Mouse (Mus musculus): Measurements from ENCODE around the gene Olfr1441.

Olfr1441 gene

DNA sequence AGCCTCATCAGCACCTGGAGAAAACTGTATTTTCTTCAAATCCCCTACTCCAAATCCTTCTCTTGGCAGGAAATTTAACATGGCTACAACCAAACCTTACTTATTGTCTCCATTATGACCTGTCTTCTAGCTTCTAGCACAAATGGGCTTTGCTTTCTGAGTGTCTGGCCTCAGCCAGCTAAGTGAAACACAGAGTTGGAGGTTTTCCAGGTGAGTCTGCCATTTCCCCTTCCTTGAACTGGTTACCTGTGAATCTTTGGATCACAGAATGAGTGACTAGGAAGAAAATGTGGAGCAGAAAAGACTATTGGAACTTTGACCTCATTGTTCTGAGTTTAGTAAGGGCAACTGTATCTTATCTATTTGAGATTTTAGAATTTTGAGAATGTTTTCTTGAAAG, at the start of gene Olfr1441:
TSS of gene Olfr1441 (plus strand) at position 73 of the 400 bp plus-strand sequence.
- no peak for DNase-seq

GRCm38 (mm10) chr19:12373004-12373403, 44.2 kb upstream of the Olfr1441 start:
- no peak for DNase-seq

GRCm38 (mm10) chr19:12374465-12375025, 42.7 kb upstream of the Olfr1441 start:
- DNase-seq = no peak

DNA sequence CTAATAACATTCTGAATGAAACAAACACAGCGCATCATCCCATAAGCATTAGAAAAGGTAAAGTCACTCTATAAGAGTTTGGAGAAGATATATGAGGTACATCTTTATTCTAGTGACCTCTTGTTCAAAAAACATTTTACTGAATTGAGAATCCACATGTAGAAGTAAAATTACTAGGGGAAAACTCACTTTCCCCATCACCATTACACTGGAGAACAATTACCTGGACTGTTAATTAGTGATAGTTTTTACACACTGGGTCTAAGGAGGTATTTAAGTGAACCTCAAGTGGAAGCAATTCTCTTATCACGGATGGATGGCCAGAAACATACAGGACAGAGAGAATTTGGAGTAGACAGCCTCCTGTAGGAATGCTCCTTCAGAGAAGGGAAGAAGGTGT, 30.3 kb upstream of the Olfr1441 start, which contains the start of gene Olfr1440:
TSS of gene Olfr1440 (plus strand) at position 301 of the 400 bp plus-strand sequence.
- no peak for DNase-seq

DNA sequence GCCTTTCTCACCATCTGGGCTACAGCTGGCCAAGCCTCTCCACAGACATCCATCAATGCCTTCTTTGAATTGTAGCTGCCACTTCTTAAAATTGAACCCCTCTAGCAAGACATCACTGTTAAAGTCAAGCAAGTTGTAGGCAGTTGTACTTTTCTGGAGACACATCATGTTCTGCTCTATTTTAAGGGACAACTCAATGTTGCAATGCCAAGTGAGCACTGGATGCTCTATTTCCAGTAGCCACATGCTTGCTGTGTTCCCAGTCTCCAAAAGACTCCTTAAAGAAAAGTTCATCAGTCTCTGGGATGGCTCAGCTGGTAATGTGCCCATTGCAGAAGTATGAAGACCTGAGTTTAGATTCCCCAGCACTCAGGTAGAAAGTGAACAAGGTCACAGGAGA, 3.5 kb upstream of the Olfr1441 start:
- DNase-seq = no peak

DNA sequence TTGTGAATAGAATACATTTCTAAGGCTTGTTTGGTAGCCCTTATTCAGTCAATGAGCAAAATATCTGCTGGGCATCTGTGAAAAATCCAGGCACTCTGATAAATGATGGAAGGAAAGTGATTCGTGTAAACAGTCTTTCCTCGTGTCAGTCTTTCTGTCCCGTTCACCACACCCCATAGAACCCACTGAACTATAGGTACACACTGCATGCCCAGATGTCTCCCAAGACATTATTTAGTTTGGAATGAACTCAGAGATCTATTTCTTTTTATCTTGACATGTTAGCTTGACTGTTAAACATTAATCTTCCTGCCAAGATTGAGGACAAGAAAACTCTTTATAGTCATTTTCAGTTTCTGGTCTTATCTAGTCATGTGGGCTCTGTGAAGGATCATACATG, 1.1 kb downstream of the Olfr1441 start:
- no peak for DNase-seq

- DNase-seq = no peak
These were observed 3.3 kb downstream of the Olfr1441 start for GRCm38 (mm10) chr19:12420555-12420954.

DNA sequence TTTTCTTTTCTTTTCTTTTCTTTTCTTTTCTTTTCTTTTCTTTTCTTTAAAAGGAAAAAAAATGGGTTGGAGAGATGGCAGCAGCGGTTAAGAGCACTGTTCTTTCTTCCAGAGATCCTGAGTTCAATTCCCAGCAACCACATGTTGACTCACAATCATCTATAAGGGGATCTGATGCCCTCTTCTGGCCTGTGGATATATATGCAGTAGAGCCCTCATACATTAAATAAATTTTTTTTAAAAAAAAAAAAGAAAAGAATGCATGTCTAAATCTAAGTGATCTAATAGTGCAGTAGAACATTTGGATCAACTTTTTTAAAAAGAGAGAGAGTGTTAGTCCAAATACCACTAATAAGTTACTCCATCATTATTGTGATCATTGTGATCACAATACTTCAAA, 4.4 kb downstream of the Olfr1441 start:
- no peak for DNase-seq

GRCm38 (mm10) chr19:12427101-12427500, 9.9 kb downstream of the Olfr1441 start:
- no peak for DNase-seq

- DNase-seq = no peak
These were observed 10.4 kb downstream of the Olfr1441 start, which contains the start of gene Pfpl for GRCm38 (mm10) chr19:12427605-12428004. TSS of gene Pfpl (plus strand) at chr19:12427905.

DNA sequence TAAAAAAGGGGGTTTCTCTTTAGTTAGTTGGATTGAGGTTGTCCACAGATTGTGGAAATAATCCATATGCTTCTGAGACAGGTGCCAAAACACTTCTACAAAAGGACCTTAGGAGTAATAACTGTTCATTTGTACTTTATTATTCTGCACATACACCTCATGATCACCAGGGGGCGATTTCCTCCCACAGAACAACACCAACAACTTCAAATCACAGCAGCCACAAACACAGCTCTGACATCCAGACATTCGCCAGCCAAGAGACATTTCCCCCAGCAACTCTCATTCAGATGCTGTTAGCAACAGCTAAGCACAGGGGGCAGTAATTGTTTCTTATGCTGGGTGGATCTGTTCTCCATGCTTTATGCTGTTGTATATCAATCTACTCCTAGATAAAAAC, 15.8 kb downstream of the Olfr1441 start:
- peak; percentile 78 for DNase-seq

DNA sequence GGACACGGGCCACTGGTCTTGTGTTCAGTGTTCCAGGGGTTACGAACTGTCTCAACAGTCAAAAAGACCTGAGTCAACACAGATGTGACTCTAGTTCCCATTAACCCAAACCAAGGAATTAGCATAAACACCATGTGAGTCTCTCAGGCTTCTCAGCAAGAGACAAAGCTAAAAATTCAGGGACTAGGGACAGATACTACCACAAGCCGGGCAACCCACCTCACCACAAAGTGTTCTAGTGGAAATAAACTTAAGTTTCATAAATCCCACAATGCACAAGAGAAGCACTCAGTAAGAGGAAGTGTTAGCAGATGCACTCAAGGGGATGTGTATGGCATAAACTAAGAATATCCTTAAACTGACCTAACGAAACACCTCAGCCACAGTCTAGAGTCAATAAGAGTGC, 17.8 kb downstream of the Olfr1441 start:
- no peak for DNase-seq

DNA sequence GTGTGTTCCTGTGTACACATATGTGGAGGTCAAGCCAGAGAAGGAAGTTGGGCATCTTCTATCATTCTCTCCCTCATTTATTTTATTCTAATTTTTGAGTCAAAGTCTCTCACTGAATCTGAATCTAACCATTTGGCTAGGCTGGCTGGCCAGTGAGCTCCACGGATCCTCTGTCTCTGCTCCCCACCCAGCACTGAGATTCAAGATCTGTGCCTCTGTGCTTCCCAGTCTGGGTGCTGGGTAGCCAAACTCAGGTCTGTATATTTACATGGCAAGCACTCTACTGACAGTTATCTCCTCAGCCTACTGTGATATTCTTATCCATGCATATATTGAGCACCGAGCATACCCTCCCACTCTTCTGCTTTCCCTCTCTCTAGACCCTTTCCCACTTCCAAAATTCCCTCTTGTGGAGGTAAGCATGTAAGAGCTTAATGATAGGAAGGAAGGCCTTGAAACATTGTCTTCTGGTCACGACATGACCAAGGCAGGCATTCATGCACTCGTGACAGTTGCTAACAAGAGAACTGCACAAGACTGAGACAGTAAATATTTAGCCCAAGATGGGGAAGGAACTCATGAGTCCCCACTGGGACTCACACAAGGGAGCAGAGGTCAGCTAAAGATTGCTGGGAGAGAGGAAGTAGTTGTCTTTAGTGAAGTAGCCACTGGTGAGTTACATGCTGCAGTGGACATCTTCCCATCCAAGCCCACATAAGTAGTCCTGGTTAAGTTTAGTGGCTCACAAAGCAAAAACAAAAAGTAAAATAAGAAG, 18.7 kb downstream of the Olfr1441 start:
- DNase-seq = no peak

DNA sequence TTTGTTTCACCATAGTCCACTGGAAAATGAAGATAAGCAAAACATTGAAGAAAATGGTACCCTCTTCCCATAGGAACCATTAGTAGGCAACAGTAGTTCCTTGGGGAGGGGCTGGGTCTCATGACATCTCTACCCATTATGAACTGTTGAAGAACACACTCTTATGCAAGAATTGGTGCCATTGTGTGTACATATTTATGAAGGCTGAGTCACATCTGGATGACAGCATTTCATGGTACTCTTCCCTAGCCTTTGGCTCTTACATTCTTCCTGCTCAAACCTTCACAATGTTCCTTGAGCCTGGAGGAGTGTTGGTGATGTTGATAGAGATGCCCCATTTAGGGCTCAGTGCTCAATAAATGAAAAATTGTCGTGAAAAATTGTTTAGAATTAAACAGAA, 22.3 kb downstream of the Olfr1441 start:
- DNase-seq = no peak

GRCm38 (mm10) chr19:12440103-12440725, 23.0 kb downstream of the Olfr1441 start:
- DNase-seq = no peak

GRCm38 (mm10) chr19:12442560-12442959, 25.3 kb downstream of the Olfr1441 start:
- no peak for DNase-seq

DNA sequence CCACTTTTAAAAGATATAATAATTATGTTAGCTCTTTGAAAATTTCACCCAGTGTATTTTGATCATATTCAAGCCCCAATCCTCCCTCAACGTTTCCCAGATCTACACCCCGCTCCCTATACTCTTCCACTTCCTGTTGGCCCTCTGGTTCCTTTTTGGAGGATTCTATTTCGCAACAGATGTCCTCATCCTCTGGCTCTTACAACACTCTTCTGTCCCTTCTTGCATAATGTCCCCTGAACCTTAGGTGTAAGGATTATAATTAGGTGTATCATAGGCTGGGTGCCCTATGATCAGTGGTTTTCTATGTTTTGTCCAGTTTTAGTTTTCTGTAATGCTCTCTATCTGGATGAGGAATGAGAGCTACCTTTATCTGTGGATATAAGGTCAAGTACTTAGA, 27.8 kb downstream of the Olfr1441 start:
- no peak for DNase-seq

GRCm38 (mm10) chr19:12457401-12458066, 40.3 kb downstream of the Olfr1441 start:
- DNase-seq = no peak

DNA sequence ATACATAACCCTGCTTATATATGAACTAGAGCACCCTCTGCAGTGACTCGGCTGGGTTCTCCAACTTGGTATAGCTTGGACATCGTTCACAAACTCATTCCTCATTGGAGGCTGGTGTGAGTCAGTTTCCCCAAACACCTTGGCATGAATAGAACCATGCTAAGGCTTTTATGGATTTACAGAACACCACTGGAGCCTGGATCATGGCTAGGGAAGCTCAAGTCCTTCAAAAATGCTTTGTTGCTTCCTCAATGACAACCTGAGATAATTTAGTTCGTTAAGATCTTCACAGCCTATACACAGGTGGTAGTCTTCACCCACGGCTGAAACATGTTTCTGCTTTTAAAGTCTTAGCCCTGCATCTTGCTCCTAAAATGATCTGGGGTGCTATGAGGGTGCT, 42.3 kb downstream of the Olfr1441 start:
- no peak for DNase-seq

DNA sequence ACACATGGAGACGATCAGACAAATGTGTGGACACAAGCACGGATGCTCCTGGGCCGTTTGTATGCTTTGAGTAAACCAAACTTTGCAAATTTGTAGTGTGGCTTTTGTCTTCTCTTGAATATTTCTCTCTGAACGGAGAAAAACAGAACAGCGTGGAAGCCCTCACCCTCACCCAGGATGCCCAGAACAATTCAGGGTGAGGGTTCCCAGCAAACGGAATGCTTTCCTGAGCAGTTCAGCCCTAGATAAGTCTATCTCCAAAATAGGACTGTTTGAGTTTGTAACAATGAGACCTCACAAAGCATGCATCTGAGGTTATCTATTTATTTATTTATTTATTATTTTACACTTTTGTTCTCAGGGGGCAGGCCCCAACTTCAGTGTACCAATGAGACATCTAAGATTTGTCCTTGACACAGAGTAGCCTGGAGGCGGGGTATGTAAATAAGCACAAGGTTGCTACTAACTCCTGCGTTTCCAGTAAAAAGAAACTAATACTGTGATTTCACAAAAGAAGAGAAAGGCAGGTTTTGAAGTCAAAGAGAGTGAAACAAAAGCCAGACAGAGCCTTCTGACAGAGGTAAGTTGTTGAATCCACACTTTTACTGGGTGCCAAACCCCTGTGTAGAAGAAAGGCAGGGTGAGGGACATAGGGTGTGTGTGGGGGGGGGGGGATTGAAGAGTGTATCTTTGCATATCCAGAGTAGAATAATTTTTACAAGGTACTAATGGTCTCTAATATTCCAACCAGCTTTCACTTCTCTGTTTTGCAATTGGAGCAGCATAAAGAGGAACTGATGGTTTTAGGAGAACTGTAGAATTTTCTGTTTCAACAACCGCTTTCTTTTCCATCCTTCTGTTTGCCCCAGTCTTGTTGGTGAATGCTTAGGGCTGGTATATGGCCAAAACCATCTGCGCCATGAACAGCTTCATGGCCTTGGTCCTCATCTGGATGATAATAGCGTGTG, 43.3 kb downstream of the Olfr1441 start, which contains the start of gene Mpeg1:
TSS of gene Mpeg1 (plus strand) at position 498 of the 968 bp plus-strand sequence.
- no peak for DNase-seq

DNA sequence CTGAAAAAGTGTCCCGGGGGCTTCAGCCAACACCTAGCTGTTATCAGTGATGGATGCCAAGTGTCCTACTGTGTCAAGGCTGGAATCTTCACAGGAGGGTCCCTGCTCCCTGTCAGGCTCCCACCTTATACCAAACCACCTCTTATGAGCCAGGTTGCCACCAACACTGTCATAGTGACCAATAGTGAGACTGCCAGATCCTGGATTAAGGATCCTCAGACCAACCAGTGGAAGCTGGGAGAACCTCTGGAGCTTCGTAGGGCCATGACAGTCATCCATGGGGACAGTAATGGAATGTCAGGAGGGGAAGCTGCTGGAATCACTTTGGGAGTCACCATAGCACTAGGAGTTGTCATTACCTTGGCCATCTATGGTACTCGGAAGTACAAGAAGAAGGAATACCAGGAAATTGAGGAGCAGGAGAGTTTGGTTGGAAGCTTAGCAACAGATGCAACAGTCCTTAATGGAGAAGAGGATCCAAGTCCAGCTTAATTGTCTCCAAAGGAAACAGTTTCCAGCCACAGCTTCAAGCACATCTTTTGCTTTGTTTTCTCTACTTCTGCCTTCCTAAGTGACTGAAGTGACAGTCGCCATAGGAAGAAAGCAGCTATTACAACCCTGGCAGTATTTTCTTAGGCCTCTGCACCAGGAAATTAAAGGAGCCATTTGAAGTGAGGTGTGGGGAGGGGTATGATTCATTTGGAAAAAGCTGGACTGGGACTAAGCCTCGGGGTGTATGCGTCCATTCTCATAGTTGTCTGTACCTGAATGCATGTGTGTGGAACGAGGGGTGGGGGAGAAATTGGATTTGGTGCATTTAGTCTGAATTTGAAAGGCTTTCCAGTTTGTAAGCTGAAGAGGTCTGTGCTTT, 45.9 kb downstream of the Olfr1441 start:
- DNase-seq = no peak
